Mouse (Mus musculus) heart, postnatal 0 days (tissue): ENCODE data around the gene Krtap13.
"Not testable (repeated sequence)": the region's sequence is repeated elsewhere in the genome, so short reads cannot be mapped to it uniquely, and the experiment has no call there.

ENCODE experiments used
- CTCF ChIP-seq: IDR thresholded peaks from 2 replicates; pipeline ENCODE4 v1.5.1; 2016; ENCODE audit warnings: antibody characterized with exemption, control low read depth, low read depth
- EP300 ChIP-seq: IDR thresholded peaks from 2 replicates; pipeline ENCODE4 v1.6.1; 2016; ENCODE audit warnings: antibody characterized with exemption, low read depth

- TF ChIP-seq CTCF, EP300: not testable (repeated sequence)
These were observed at the start of gene Krtap13 for GRCm38 (mm10) chr16:88751535-88751934.
